Mouse (Mus musculus) liver, adult 2 months (tissue): ENCODE results near the gene Vps11. TPM values are rescaled to one million over a fixed set of nuclear protein-coding genes. Genes with fewer than 3 reads are reported as not detected.
"Not testable (repeated sequence)": the region's sequence is repeated elsewhere in the genome, so short reads cannot be mapped to it uniquely, and the experiment has no call there.

Experiments used
- DNase-seq: peaks from one replicate; pipeline ENCODE4 v3.0.0-alpha.2; 2011; ENCODE audit warnings: low read depth, low spot score; ENCODE audit errors: extremely low read depth
- H3K27ac ChIP-seq: fragments of 200-500 bp; replicated peaks from 2 replicates; pipeline ENCODE4 v1.5.1; 2012; ENCODE audit warnings: low read depth, mild to moderate bottlenecking, control low read depth, inconsistent platforms, low read length; ENCODE audit not compliant: insufficient read depth
- H3K27me3 ChIP-seq: fragments of 200-500 bp; 2 replicates; pipeline ENCODE4 v1.6.1; 2012; ENCODE audit warnings: mild to moderate bottlenecking, moderate library complexity, low read length, inconsistent platforms; ENCODE audit not compliant: control insufficient read depth, insufficient read depth
- H3K36me3 ChIP-seq: fragments of 200-500 bp; 2 replicates; pipeline ENCODE4 v1.6.1; 2012; ENCODE audit warnings: low read length, inconsistent platforms; ENCODE audit not compliant: control insufficient read depth, insufficient read depth
- H3K4me1 ChIP-seq: fragments of 200-500 bp; 2 replicates; pipeline ENCODE4 v1.6.1; 2011; ENCODE audit warnings: low read length; ENCODE audit not compliant: control insufficient read depth, insufficient read depth
- H3K4me3 ChIP-seq: fragments of 200-500 bp; 2 replicates; pipeline ENCODE4 v1.5.1; 2011; ENCODE audit warnings: low read depth, mild to moderate bottlenecking, control low read depth, low read length, moderate library complexity; ENCODE audit not compliant: insufficient read depth
- H3K79me2 ChIP-seq: fragments of 200-500 bp; 2 replicates; pipeline ENCODE4 v1.6.1; 2012; ENCODE audit warnings: inconsistent platforms, mild to moderate bottlenecking, low read length, moderate library complexity; ENCODE audit not compliant: control insufficient read depth, insufficient read depth
- H3K9ac ChIP-seq: fragments of 200-500 bp; 2 replicates; pipeline ENCODE4 v1.6.1; 2012; ENCODE audit warnings: low read depth, mild to moderate bottlenecking, control low read depth, inconsistent platforms, low read length
- CTCF ChIP-seq: fragments of 200-500 bp; IDR thresholded peaks from 2 replicates; pipeline ENCODE4 v1.5.1; 2011; ENCODE audit warnings: low read depth, low read length, control low read depth
- POLR2A ChIP-seq: fragments of 200-500 bp; IDR thresholded peaks from 2 replicates; pipeline ENCODE4 v1.6.1; 2011; ENCODE audit warnings: low read length, control low read depth; ENCODE audit not compliant: insufficient read depth; ENCODE audit errors: extremely low read depth
- WGBS: fragments of 180-500 bp; shearing (Covaris S2); methylation state at CpG from one replicate; pipeline ENCODE4 v1.1.7; 2018; 5-methylcytosine and 5-hydroxymethylcytosine counted together
- polyA plus RNA-seq: library from polyadenylated mRNA; depleted of rRNA; stranded (reverse); fragments of >200 nt; gene quantifications from 2 replicates; pipeline ENCODE4 v1.2.3, GENCODE M21; 2012
- total RNA-seq: library from RNA; depleted of rRNA; stranded (reverse); fragments of >200 nt; gene quantifications from 2 replicates; pipeline ENCODE4 v1.2.3, GENCODE M21; 2014

Vps11 gene
- total and polyA plus RNA-seq, 2 experiments: 14.5 to 17.0 TPM

DNA sequence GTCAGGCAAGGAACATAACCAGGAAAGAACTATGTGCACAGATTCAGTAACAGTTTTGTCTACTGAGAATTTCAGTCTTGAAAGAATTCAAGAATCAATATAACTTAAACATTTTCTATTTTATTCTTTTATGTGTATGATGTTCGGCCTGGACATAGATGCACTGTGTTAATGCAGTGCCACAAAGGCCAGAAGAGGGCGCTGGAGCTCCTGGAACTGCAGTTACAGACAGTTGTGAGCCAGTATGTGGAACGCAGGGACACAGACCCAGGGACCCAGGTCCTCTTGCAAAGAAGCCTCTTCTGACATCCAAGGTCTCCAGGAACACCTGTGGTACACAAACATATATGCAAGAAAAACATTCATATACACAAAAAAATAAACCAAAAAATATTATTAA lies 3.0 kb upstream of the Vps11 start:
- H3K4me3 ChIP-seq: no peak overlapping the region
- H3K79me2 ChIP-seq: peaks cover 3% of the 10 kb centered on the region; the same call in 1 of the 2 replicates
- no peaks in the 10 kb centered on the region; the same call in 1 of the 2 replicates for H3K36me3 ChIP-seq
- H3K9ac ChIP-seq: no peak overlapping the region
- H3K27ac ChIP-seq: no peak overlapping the region
- WGBS: 70% methylated on average over 3 of the region's 3 CpGs
- DNase-seq: no peak
- TF ChIP-seq POLR2A: no peak
- peak; percentile 75 for TF ChIP-seq CTCF
- H3K4me1 ChIP-seq: peaks cover 4% of the 10 kb centered on the region; the same call in 1 of the 2 replicates
- H3K27me3 ChIP-seq: no peaks in the 10 kb centered on the region

DNA sequence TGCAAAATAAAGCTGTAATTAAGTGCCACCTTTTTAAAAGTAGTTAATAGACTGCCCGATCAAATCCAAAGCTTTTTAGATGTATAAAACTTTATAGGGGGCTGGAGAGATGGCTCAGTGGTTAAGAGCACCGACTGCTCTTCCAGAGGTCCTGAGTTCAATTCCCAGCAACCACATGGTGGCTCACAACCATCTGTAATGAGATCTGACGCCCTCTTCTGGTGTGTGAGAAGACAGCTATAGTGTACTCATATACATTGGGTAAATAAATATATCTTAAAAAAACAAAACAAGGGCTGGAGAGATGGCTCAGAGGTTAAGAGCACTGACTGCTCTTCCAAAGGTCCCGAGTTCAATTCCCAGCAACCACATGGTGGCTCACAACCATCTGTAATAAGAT lies 461 bp upstream of the Vps11 start:
- H3K9ac ChIP-seq, H3K4me1 ChIP-seq, H3K27me3 ChIP-seq, DNase-seq, H3K4me3 ChIP-seq, H3K79me2 ChIP-seq: not testable (repeated sequence)
- peak overlapping the region; percentile 49; the same call in 1 of the 2 replicates for H3K27ac ChIP-seq
- peaks cover 16% of the 10 kb centered on the region for H3K36me3 ChIP-seq
- WGBS: 39% methylated on average over 4 of the region's 4 CpGs

GRCm38 (mm10) chr9:44357207-44357606 lies 4.3 kb downstream of the Vps11 start:
- DNase-seq: no peak
- Histone ChIP-seq H3K4me1 (peaks cover 4% of the 10 kb centered on the region; the same call in 1 of the 2 replicates), H3K27ac (no peak overlapping the region), H3K27me3 (no peaks in the 10 kb centered on the region), H3K9ac (no peak overlapping the region), H3K4me3 (no peak overlapping the region), H3K36me3 (peaks cover 61% of the 10 kb centered on the region), H3K79me2 (peaks cover 8% of the 10 kb centered on the region; the same call in 1 of the 2 replicates)
- TF ChIP-seq POLR2A: no peak
- no peak for TF ChIP-seq CTCF
- WGBS: 77% methylated on average over 4 of the region's 4 CpGs

GRCm38 (mm10) chr9:44353142-44353541 lies 8.3 kb downstream of the Vps11 start:
- Histone ChIP-seq H3K36me3 (peaks cover 76% of the 10 kb centered on the region), H3K79me2 (peaks cover 5% of the 10 kb centered on the region; the same call in 1 of the 2 replicates), H3K27ac (no peak overlapping the region), H3K27me3 (no peaks in the 10 kb centered on the region), H3K4me3 (no peak overlapping the region), H3K4me1 (0 out of 2 replicates have a peak, but pooled peaks cover 1% of the 10 kb centered on the region), H3K9ac (no peak overlapping the region)
- 91% methylated on average over 6 of the region's 6 CpGs for WGBS
- TF ChIP-seq CTCF (no peak), POLR2A (no peak)
- no peak for DNase-seq

- WGBS: 94% methylated on average over 10 of the region's 10 CpGs
- Histone ChIP-seq H3K36me3 (peaks cover 72% of the 10 kb centered on the region), H3K79me2 (peaks cover 5% of the 10 kb centered on the region; the same call in 1 of the 2 replicates), H3K27ac (no peak overlapping the region), H3K4me1 (peaks cover 8% of the 10 kb centered on the region; the same call in 1 of the 2 replicates), H3K4me3 (no peak overlapping the region), H3K27me3 (no peaks in the 10 kb centered on the region), H3K9ac (no peak overlapping the region)
- no peak for DNase-seq
- no peak for TF ChIP-seq POLR2A
- no peak for TF ChIP-seq CTCF
Observed at GRCm38 (mm10) chr9:44352337-44352736, 9.1 kb downstream of the Vps11 start.

DNA sequence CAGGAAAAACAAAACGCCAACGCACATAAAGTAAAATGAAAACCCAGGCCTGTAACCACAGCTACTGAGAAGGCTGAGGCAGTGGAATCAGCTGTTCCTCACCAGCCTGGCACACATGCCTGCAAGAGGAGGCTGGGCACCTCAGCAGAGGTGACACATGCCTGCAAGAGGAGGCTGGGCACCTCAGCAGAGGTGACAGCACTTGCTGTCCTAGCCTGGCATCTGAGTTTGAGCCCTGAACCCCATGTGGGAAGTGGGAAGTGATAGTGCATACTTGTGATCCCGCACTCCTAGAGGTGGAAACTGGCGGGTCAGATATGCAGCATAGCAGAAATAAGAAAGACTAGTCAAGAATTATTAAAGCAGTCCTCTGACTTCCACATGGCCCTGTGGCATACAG lies 10.1 kb downstream of the Vps11 start:
- no peak overlapping the region for H3K4me3 ChIP-seq
- TF ChIP-seq POLR2A: no peak
- TF ChIP-seq CTCF: no peak
- no peak for DNase-seq
- WGBS: 92% methylated on average over 4 of the region's 4 CpGs
- peaks cover 9% of the 10 kb centered on the region; the same call in 1 of the 2 replicates for H3K4me1 ChIP-seq
- no peak overlapping the region for H3K27ac ChIP-seq
- peaks cover 64% of the 10 kb centered on the region for H3K36me3 ChIP-seq
- H3K9ac ChIP-seq: no peak overlapping the region
- peaks cover 5% of the 10 kb centered on the region; the same call in 1 of the 2 replicates for H3K79me2 ChIP-seq
- no peaks in the 10 kb centered on the region for H3K27me3 ChIP-seq
